Mouse (Mus musculus) kidney, embryonic 14.5 days (tissue): ENCODE measurements around the gene Zfp385a. TPM values are rescaled to one million over a fixed set of nuclear protein-coding genes. Genes with fewer than 3 reads are reported as not detected.

Experiments
- ATAC-seq: fragments of 200-750 bp; cut with Nextera tagmentation; 2 replicates; pipeline ENCODE4 v1.8.0; 2017; ENCODE audit warnings: moderate number of reproducible peaks, mild to moderate bottlenecking, moderate TSS enrichment, moderate library complexity; ENCODE audit not compliant: low FRiP score, low TSS enrichment
- H3K27ac ChIP-seq: fragments of 300-500 bp; sonication (generic); 2 replicates; pipeline ENCODE4 v1.5.1; 2014; ENCODE audit warnings: low read depth, mild to moderate bottlenecking, low read length, moderate library complexity, mixed read lengths
- H3K27me3 ChIP-seq: fragments of 300-500 bp; sonication (generic); 2 replicates; pipeline ENCODE4 v1.6.1; 2014; ENCODE audit warnings: mild to moderate bottlenecking, low read length; ENCODE audit not compliant: control insufficient read depth, insufficient read depth
- H3K36me3 ChIP-seq: fragments of 300-500 bp; sonication (generic); 2 replicates; pipeline ENCODE4 v1.6.1; 2014; ENCODE audit warnings: low read length, mixed read lengths; ENCODE audit not compliant: control insufficient read depth, insufficient read depth
- H3K4me1 ChIP-seq: fragments of 300-500 bp; sonication (generic); 2 replicates; pipeline ENCODE4 v1.6.1; 2014; ENCODE audit warnings: low read length, mixed read lengths; ENCODE audit not compliant: control insufficient read depth, insufficient read depth
- H3K4me2 ChIP-seq: fragments of 300-500 bp; sonication (generic); replicated peaks from 2 replicates; pipeline ENCODE4 v1.6.1; 2014; ENCODE audit warnings: low read depth, mild to moderate bottlenecking, low read length
- H3K4me3 ChIP-seq: fragments of 300-500 bp; sonication (generic); 2 replicates; pipeline ENCODE4 v1.5.1; 2014; ENCODE audit warnings: mild to moderate bottlenecking, low read length
- H3K9ac ChIP-seq: fragments of 300-500 bp; sonication (generic); 2 replicates; pipeline ENCODE4 v1.6.1; 2014; ENCODE audit warnings: low read depth, mild to moderate bottlenecking, low read length, moderate library complexity
- H3K9me3 ChIP-seq: fragments of 300-500 bp; sonication (generic); 2 replicates; pipeline ENCODE4 v1.6.1; 2016; ENCODE audit warnings: low read length; ENCODE audit not compliant: control insufficient read depth
- WGBS: fragments of 180-500 bp; shearing (Covaris S2); extraction: QIAGEN DNeasy Blood & Tissue Kit; methylation state at CpG from one replicate; pipeline ENCODE4 v1.1.7; 2014; 5-methylcytosine and 5-hydroxymethylcytosine counted together
- polyA plus RNA-seq: library from polyadenylated mRNA; unstranded; fragments of >200 nt; fragmentation: Nextera tagmentation; extraction: Ambion mirVana; gene quantifications from 2 replicates; pipeline ENCODE4 v1.2.1, GENCODE M21; 2014

Gene Zfp385a
- polyA plus RNA-seq, 1 experiment from 2014 or later = 18.2 TPM

DNA sequence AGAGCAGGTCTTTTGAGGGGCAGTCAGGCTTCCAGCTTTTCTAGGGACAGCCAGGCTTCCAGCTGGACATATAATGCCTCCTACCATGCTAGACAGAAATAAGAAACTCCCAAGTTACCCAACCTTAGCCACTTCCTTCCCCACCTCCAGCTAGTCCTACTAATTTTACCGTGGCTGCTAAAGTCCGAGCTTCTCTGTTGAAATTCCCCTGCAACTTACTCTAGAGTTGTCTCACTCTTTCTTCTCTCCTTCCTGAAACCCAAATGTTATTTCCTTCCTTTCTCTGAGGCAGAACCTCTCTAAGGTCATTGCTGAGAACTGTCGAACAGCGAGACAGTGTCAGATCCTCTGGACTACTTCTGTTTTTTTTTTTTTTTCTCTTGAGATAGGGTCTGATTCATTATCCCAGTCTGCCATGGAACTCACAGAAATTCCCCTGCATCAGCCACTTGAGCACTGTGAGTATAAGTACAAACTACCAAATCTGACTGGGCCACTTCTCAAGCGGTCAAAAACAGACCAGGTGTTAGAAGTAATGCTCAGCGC is 29.5 kb downstream of the Zfp385a start, which contains the start of gene Gpr84:
TSS of gene Gpr84 (minus strand) at position 248 of the 546 bp plus-strand sequence.
- Histone ChIP-seq H3K36me3 (no peaks in the 10 kb centered on the region; the same call in 1 of the 2 replicates), H3K4me2 (no peak within 1 kb of the TSS), H3K9ac (no peak within 1 kb of the TSS), H3K9me3 (no peaks in the 10 kb centered on the region), H3K4me3 (no peak within 1 kb of the TSS), H3K4me1 (peaks cover 61% of the 10 kb centered on the region), H3K27ac (peak within 1 kb of the TSS; percentile 15; the same call in 1 of the 2 replicates), H3K27me3 (no peaks in the 10 kb centered on the region)
- WGBS = 39% methylated on average over 6 of the region's 6 CpGs
- no peak for ATAC-seq

DNA sequence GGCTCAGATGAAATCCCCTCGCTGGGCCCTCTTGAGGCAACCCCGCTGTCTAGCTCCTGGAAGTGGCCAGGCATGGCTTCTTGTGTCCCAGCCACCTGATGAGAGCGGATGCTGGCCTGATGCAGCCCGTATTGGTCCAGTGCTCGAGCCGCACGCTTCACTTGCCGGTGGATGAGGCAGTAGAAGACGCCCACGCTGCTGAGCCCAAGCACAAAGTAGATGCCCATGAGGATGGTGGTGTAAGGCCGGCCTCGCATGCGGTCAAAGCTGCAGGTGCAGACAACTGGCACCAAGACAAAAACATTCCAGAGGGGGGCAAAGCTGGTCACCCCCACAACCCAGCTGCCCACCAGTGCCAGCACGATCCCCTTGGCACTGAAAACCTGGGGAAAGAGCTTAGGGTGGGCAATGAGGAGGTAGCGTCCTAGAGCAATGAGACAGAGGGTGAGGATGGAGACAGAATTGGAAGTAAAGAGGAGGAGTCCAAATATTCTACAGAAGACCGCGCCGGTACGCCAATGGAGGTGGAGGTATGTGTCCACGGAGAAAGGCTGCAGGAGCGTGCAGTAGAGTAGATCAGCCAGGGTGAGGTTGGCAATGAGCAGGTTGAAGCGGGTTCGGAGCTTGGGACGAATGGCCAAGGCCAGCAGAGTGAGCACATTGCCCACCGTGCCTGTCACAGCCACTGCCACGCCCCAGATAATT is 30.9 kb downstream of the Zfp385a start:
- Histone ChIP-seq H3K4me1 (peaks cover 53% of the 10 kb centered on the region), H3K4me2 (peak overlapping the region; percentile 31), H3K36me3 (no peaks in the 10 kb centered on the region), H3K9ac (peak overlapping the region; percentile 37; the same call in 1 of the 2 replicates), H3K27ac (peak overlapping the region; percentile 55; the same call in 1 of the 2 replicates), H3K27me3 (no peaks in the 10 kb centered on the region), H3K4me3 (no peak overlapping the region), H3K9me3 (no peaks in the 10 kb centered on the region)
- ATAC-seq = no peak
- WGBS = 61% methylated on average over 26 of the region's 26 CpGs

DNA sequence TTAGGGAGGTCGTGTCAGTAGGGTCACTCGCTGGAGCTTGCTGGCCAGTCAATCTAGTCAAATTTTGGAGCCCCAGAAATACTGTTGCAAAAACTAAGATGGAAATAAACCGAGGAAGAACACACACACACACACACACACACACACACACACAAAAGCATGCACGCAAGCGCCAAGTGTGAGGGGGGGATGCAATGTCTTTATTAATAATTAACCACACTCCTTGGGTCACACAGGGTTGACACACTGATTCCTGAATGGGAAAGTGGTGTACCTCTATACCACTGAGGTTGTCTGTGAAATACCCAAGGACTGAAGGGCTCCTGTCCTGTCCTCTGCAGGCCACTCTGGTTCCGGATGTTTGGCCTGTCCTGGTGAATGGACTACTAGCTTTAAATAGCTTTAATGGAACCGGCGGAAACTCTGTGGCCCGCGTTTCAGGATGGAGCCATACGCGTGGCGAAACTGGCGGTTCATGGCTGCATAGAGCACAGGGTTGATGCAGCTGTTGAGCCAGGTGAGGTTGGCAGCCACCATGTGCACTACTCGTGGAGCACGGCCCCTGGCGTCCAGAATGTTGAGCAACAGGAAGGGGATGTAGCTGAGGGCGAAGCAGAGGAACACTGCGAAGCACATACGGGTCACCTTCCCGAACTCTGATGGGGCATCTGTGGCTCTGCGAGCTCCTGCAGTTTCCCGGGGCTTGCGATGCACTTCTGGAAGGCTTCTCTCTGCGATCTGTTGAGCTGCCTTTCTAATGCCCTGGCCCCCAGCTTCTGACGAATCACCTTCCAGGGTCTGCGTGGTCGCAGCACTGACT is 31.6 kb downstream of the Zfp385a start:
- Histone ChIP-seq H3K9me3 (no peaks in the 10 kb centered on the region), H3K4me2 (peak overlapping the region; percentile 31), H3K4me1 (peaks cover 56% of the 10 kb centered on the region), H3K4me3 (no peak overlapping the region), H3K27ac (peak overlapping the region; percentile 55; the same call in 1 of the 2 replicates), H3K9ac (peak overlapping the region; percentile 37; the same call in 1 of the 2 replicates), H3K36me3 (no peaks in the 10 kb centered on the region), H3K27me3 (no peaks in the 10 kb centered on the region)
- ATAC-seq = no peak
- WGBS = 41% methylated on average over 28 of the region's 28 CpGs

DNA sequence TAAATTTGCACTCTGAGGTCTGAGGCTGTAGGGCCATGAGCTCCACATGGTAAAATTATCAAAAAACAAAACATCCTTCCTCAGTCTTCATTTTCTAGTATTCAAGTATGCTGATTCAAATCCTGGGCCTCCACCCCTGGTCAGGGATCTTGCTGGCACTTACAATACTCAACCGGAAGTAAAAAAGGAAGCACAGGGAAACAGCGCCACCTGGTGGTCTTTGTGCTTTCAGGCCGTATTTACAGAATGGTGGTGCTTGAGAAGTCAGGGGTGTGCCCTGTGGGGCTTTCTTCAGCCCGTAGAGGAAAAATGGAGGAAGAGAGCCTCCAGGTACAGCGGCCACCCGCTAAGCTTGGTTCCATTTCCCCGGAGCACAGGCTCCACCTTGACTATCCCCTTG is 32.8 kb downstream of the Zfp385a start:
- WGBS = 2% methylated on average over 7 of the region's 7 CpGs
- no peak for ATAC-seq
- peak overlapping the region; percentile 98; the same call in 1 of the 2 replicates for H3K27ac ChIP-seq
- H3K4me3 ChIP-seq = no peak overlapping the region
- H3K9ac ChIP-seq = no peak overlapping the region
- H3K36me3 ChIP-seq = no peaks in the 10 kb centered on the region
- H3K4me1 ChIP-seq = peaks cover 67% of the 10 kb centered on the region
- no peaks in the 10 kb centered on the region for H3K9me3 ChIP-seq
- no peaks in the 10 kb centered on the region for H3K27me3 ChIP-seq
- peak overlapping the region; percentile 8; the same call in 1 of the 2 replicates for H3K4me2 ChIP-seq

DNA sequence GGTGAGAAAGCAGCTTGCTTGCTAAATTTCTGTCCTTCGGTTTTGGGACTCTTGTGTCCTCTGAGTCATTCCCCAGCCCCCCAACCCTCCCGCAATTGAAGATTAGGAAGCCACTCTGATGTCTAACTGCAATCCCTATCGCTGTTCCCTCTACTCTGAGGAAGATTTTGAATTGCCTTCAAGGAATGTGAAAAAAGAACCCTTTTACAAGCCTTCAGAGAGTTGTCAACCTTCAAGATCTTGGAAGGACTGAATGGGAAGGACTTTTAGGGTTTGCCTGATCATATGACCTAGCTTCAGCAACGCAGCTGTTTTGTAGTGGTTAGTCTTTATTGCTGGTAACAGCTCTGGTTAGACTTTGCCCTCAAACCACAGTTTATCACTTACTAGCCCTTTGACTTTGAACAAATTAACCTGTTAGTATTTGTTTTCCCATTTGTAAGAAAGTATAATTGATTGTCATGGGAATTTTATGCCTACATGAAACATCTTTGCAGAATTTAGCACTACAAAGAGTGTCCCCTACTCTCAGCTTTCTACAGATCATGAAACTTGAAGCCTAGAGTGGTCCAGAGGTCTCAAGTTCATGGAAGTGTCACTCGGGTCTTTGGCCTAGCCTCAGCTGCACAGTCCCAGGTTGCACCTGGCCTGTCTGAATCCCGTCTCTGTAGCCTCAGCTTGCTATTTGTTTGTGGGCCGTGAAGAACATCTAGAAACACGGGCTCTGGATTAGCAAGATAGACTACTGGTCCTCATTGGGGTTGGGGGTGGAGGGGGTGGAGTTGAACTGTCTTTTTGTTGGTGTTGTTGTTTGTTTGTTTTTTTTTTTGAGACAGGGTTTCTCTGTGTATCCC is 33.9 kb downstream of the Zfp385a start:
- peak overlapping the region; percentile 40 for H3K4me3 ChIP-seq
- H3K36me3 ChIP-seq = no peaks in the 10 kb centered on the region
- ATAC-seq = no peak
- H3K27me3 ChIP-seq = no peaks in the 10 kb centered on the region
- H3K4me1 ChIP-seq = peaks cover 79% of the 10 kb centered on the region
- WGBS = 11% methylated on average over 8 of the region's 8 CpGs
- H3K4me2 ChIP-seq = peak overlapping the region; percentile 70
- H3K9me3 ChIP-seq = no peaks in the 10 kb centered on the region
- peak overlapping the region; percentile 98 for H3K27ac ChIP-seq
- peak overlapping the region; percentile 72 for H3K9ac ChIP-seq

DNA sequence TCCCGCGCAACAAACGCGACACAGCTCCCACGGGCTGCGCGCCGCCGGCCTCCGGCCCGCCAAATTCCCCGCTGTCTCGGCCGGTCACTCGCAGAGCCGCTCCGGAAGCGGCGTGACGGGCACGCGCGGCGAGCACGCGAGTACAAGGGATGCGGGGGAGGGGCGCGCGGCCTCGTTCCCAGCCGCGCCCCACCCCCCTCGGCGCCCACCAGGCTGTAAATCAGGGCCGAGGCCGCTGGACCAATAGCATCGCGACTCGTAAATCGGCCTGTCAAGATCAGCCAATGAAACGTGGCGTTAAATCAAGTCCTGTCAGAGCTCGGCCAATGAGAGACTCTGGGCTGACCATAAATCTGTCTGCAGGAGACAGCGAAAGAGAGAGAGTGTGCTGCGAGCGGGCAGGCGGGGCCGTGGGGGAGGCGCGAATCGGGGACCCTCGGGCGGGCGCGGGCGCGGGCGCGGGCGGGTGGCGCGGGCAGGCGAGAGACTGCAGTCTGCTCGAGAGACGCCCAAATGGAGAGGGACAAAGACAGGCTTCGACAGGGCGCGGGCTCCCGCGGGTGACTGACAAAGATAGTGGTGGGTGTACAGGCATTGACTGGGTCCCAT is 34.7 kb downstream of the Zfp385a start:
- Histone ChIP-seq H3K4me1 (peaks cover 82% of the 10 kb centered on the region), H3K27me3 (no peaks in the 10 kb centered on the region), H3K36me3 (no peaks in the 10 kb centered on the region), H3K27ac (peak overlapping the region; percentile 98), H3K4me3 (peak overlapping the region; percentile 40), H3K9me3 (no peaks in the 10 kb centered on the region), H3K9ac (peak overlapping the region; percentile 72), H3K4me2 (peak overlapping the region; percentile 70)
- peak; percentile 91 for ATAC-seq
- WGBS = under 1% methylated on average over 70 of the region's 71 CpGs

DNA sequence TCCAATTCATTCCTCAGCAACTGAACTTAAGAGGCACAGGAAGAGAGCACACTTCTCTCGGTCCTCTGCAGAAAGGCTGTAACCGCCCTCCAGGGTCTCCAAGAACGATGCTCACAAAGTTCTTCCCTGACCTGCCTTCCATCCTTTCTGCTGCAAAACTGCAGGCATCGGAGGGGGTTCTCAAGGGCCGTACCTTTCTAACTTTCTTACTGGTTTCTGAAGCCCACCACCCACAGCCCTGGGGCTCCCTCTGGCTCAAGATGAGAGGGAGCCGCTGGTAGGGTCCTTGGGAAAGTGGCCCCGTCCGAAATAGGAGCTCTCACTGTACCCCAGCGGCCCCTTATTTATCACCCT is 35.3 kb downstream of the Zfp385a start:
- H3K4me3 ChIP-seq = peak overlapping the region; percentile 40
- no peak; the same call in 1 of the 2 replicates for ATAC-seq
- under 1% methylated on average over 9 of the region's 9 CpGs for WGBS
- peaks cover 84% of the 10 kb centered on the region for H3K4me1 ChIP-seq
- no peaks in the 10 kb centered on the region; the same call in 1 of the 2 replicates for H3K36me3 ChIP-seq
- no peaks in the 10 kb centered on the region for H3K9me3 ChIP-seq
- H3K4me2 ChIP-seq = peak overlapping the region; percentile 70
- H3K27ac ChIP-seq = peak overlapping the region; percentile 98
- no peaks in the 10 kb centered on the region for H3K27me3 ChIP-seq
- peak overlapping the region; percentile 68 for H3K9ac ChIP-seq
